Mouse (Mus musculus) limb, embryonic 12.5 days (tissue): Measurements from ENCODE around the gene Hsdl2. TPM values are rescaled to one million over a fixed set of nuclear protein-coding genes. Genes with fewer than 3 reads are reported as not detected.

Experiments
- ATAC-seq: fragments of 200-750 bp; cut with Nextera tagmentation; 2 replicates; pipeline ENCODE4 v1.8.0; 2017; ENCODE audit warnings: low read depth, moderate TSS enrichment; ENCODE audit not compliant: insufficient number of reproducible peaks, insufficient read depth, low FRiP score, low TSS enrichment
- H3K27ac ChIP-seq: fragments of 300-500 bp; sonication (generic); 2 replicates; pipeline ENCODE4 v1.5.1; 2016; ENCODE audit warnings: mild to moderate bottlenecking, moderate library complexity
- H3K27me3 ChIP-seq: fragments of 300-500 bp; sonication (generic); 2 replicates; pipeline ENCODE4 v1.6.1; 2016; ENCODE audit warnings: mild to moderate bottlenecking, moderate library complexity
- H3K36me3 ChIP-seq: fragments of 300-500 bp; sonication (generic); 2 replicates; pipeline ENCODE4 v1.6.1; 2016; ENCODE audit warnings: mild to moderate bottlenecking, moderate library complexity
- H3K4me1 ChIP-seq: fragments of 300-500 bp; sonication (generic); replicated peaks from 2 replicates; pipeline ENCODE4 v1.6.1; 2016
- H3K4me2 ChIP-seq: fragments of 300-500 bp; sonication (generic); 2 replicates; pipeline ENCODE4 v1.6.1; 2016; ENCODE audit warnings: mild to moderate bottlenecking, moderate library complexity
- H3K4me3 ChIP-seq: fragments of 300-500 bp; sonication (generic); replicated peaks from 2 replicates; pipeline ENCODE4 v1.5.1; 2016; ENCODE audit warnings: mild to moderate bottlenecking
- H3K9ac ChIP-seq: fragments of 300-500 bp; sonication (generic); replicated peaks from 2 replicates; pipeline ENCODE4 v1.6.1; 2016; ENCODE audit warnings: mild to moderate bottlenecking, moderate library complexity
- H3K9me3 ChIP-seq: fragments of 300-500 bp; sonication (generic); 2 replicates; pipeline ENCODE4 v1.6.1; 2016; ENCODE audit warnings: mild to moderate bottlenecking, moderate library complexity
- WGBS: fragments of 180-500 bp; shearing (Covaris S2); methylation state at CpG from one replicate; pipeline ENCODE4 v1.1.7; 2016; 5-methylcytosine and 5-hydroxymethylcytosine counted together
- polyA plus RNA-seq: library from polyadenylated mRNA; unstranded; fragments of >200 nt; fragmentation: Nextera tagmentation; extraction: Ambion mirVana; gene quantifications from 2 replicates; pipeline ENCODE4 v1.2.1, GENCODE M21; 2016

The Hsdl2 gene
- polyA plus RNA-seq, 1 experiment from 2014 or later, result 23.2 TPM

- no peak overlapping the region for H3K9ac ChIP-seq
- H3K36me3 ChIP-seq, result peaks cover 4% of the 10 kb centered on the region; the same call in 1 of the 2 replicates
- H3K4me3 ChIP-seq, result no peak overlapping the region
- no peak overlapping the region for H3K27ac ChIP-seq
- ATAC-seq, result no peak
- 67% methylated on average over 2 of the region's 2 CpGs for WGBS
- H3K4me1 ChIP-seq, result no peaks in the 10 kb centered on the region
- H3K4me2 ChIP-seq, result no peak overlapping the region
- no peaks in the 10 kb centered on the region for H3K27me3 ChIP-seq
- no peaks in the 10 kb centered on the region for H3K9me3 ChIP-seq
Measured at GRCm38 (mm10) chr4:59594614-59595013, 13.3 kb downstream of the Hsdl2 start.

- no peaks in the 10 kb centered on the region for H3K9me3 ChIP-seq
- no peak overlapping the region for H3K9ac ChIP-seq
- H3K36me3 ChIP-seq, result peaks cover 4% of the 10 kb centered on the region; the same call in 1 of the 2 replicates
- H3K27ac ChIP-seq, result no peak overlapping the region
- WGBS, result 95% methylated on average over 2 of the region's 2 CpGs
- no peak overlapping the region for H3K4me3 ChIP-seq
- ATAC-seq, result no peak
- no peaks in the 10 kb centered on the region for H3K27me3 ChIP-seq
- no peak overlapping the region for H3K4me2 ChIP-seq
- no peaks in the 10 kb centered on the region for H3K4me1 ChIP-seq
Measured at GRCm38 (mm10) chr4:59596556-59596955, 15.2 kb downstream of the Hsdl2 start.

- no peaks in the 10 kb centered on the region for H3K4me1 ChIP-seq
- no peaks in the 10 kb centered on the region for H3K27me3 ChIP-seq
- H3K27ac ChIP-seq, result no peak overlapping the region
- no peaks in the 10 kb centered on the region for H3K9me3 ChIP-seq
- H3K4me3 ChIP-seq, result no peak overlapping the region
- 88% methylated on average over 4 of the region's 4 CpGs for WGBS
- no peaks in the 10 kb centered on the region for H3K36me3 ChIP-seq
- no peak for ATAC-seq
- H3K4me2 ChIP-seq, result no peak overlapping the region
- no peak overlapping the region for H3K9ac ChIP-seq
Measured at GRCm38 (mm10) chr4:59602704-59603103, 21.3 kb downstream of the Hsdl2 start.

- no peak overlapping the region for H3K9ac ChIP-seq
- no peak overlapping the region for H3K27ac ChIP-seq
- H3K4me3 ChIP-seq, result no peak overlapping the region
- H3K4me2 ChIP-seq, result no peak overlapping the region
- ATAC-seq, result no peak
- no peaks in the 10 kb centered on the region for H3K4me1 ChIP-seq
- no peaks in the 10 kb centered on the region for H3K9me3 ChIP-seq
- no peaks in the 10 kb centered on the region for H3K27me3 ChIP-seq
- 80% methylated on average over 3 of the region's 3 CpGs for WGBS
- no peaks in the 10 kb centered on the region for H3K36me3 ChIP-seq
Measured at GRCm38 (mm10) chr4:59604892-59605291, 23.5 kb downstream of the Hsdl2 start.

- H3K4me1 ChIP-seq, result no peaks in the 10 kb centered on the region
- no peak overlapping the region for H3K4me2 ChIP-seq
- ATAC-seq, result no peak
- H3K27me3 ChIP-seq, result no peaks in the 10 kb centered on the region
- 95% methylated on average over 3 of the region's 3 CpGs for WGBS
- no peaks in the 10 kb centered on the region for H3K9me3 ChIP-seq
- no peak overlapping the region for H3K4me3 ChIP-seq
- peaks cover 2% of the 10 kb centered on the region; the same call in 1 of the 2 replicates for H3K36me3 ChIP-seq
- no peak overlapping the region for H3K9ac ChIP-seq
- no peak overlapping the region for H3K27ac ChIP-seq
Measured at GRCm38 (mm10) chr4:59605501-59605900, 24.1 kb downstream of the Hsdl2 start.

- H3K4me1 ChIP-seq, result no peaks in the 10 kb centered on the region
- WGBS, result 80% methylated on average over 3 of the region's 3 CpGs
- H3K4me2 ChIP-seq, result no peak overlapping the region
- H3K9me3 ChIP-seq, result no peaks in the 10 kb centered on the region
- H3K9ac ChIP-seq, result no peak overlapping the region
- no peak overlapping the region for H3K27ac ChIP-seq
- no peaks in the 10 kb centered on the region for H3K27me3 ChIP-seq
- peaks cover 3% of the 10 kb centered on the region; the same call in 1 of the 2 replicates for H3K36me3 ChIP-seq
- no peak overlapping the region for H3K4me3 ChIP-seq
- no peak for ATAC-seq
Measured at GRCm38 (mm10) chr4:59610411-59610810, 29.0 kb downstream of the Hsdl2 start.

- Histone ChIP-seq H3K4me1 (no peaks in the 10 kb centered on the region), H3K4me2 (no peak overlapping the region), H3K9ac (no peak overlapping the region), H3K27me3 (no peaks in the 10 kb centered on the region), H3K36me3 (peaks cover 3% of the 10 kb centered on the region; the same call in 1 of the 2 replicates), H3K4me3 (no peak overlapping the region), H3K27ac (no peak overlapping the region), H3K9me3 (no peaks in the 10 kb centered on the region)
- ATAC-seq, result no peak
- WGBS, result 42% methylated on average over 1 of the region's 1 CpGs
Measured at GRCm38 (mm10) chr4:59614986-59615385, 33.6 kb downstream of the Hsdl2 start.

- no peak overlapping the region for H3K4me2 ChIP-seq
- H3K27ac ChIP-seq, result no peak overlapping the region
- WGBS, result 86% methylated on average over 5 of the region's 5 CpGs
- ATAC-seq, result no peak
- H3K4me1 ChIP-seq, result no peaks in the 10 kb centered on the region
- no peaks in the 10 kb centered on the region for H3K27me3 ChIP-seq
- no peaks in the 10 kb centered on the region for H3K9me3 ChIP-seq
- no peak overlapping the region for H3K4me3 ChIP-seq
- H3K36me3 ChIP-seq, result no peaks in the 10 kb centered on the region
- H3K9ac ChIP-seq, result no peak overlapping the region
Measured at GRCm38 (mm10) chr4:59619611-59620245, 38.4 kb downstream of the Hsdl2 start.

- peak overlapping the region; percentile 66; the same call in 1 of the 2 replicates for H3K27ac ChIP-seq
- no peaks in the 10 kb centered on the region for H3K9me3 ChIP-seq
- H3K27me3 ChIP-seq, result no peaks in the 10 kb centered on the region
- peak; percentile 64; the same call in 1 of the 2 replicates for ATAC-seq
- H3K4me1 ChIP-seq, result peaks cover 15% of the 10 kb centered on the region
- peak overlapping the region; percentile 76 for H3K4me2 ChIP-seq
- 1% methylated on average over 18 of the region's 18 CpGs for WGBS
- no peaks in the 10 kb centered on the region for H3K36me3 ChIP-seq
- H3K4me3 ChIP-seq, result peak overlapping the region; percentile 95
- peak overlapping the region; percentile 86 for H3K9ac ChIP-seq
Measured at GRCm38 (mm10) chr4:59625676-59625997, 44.3 kb downstream of the Hsdl2 start.

GRCm38 (mm10) chr4:59625998-59626910, 44.9 kb downstream of the Hsdl2 start, which contains the start of gene E130308A19Rik:
TSS of gene E130308A19Rik (plus strand) at chr4:59626211.
- Histone ChIP-seq H3K27me3 (no peaks in the 10 kb centered on the region), H3K9ac (peak within 1 kb of the TSS; percentile 86), H3K36me3 (no peaks in the 10 kb centered on the region), H3K4me1 (peaks cover 15% of the 10 kb centered on the region), H3K27ac (peak within 1 kb of the TSS; percentile 86), H3K4me2 (peak within 1 kb of the TSS; percentile 76), H3K9me3 (no peaks in the 10 kb centered on the region), H3K4me3 (peak within 1 kb of the TSS; percentile 95)
- ATAC-seq, result peak; percentile 91
- under 1% methylated on average over 96 of the region's 120 CpGs for WGBS

- H3K4me3 ChIP-seq, result no peak overlapping the region
- H3K4me1 ChIP-seq, result peaks cover 15% of the 10 kb centered on the region
- H3K9ac ChIP-seq, result no peak overlapping the region
- H3K9me3 ChIP-seq, result no peaks in the 10 kb centered on the region
- no peak overlapping the region for H3K4me2 ChIP-seq
- H3K36me3 ChIP-seq, result no peaks in the 10 kb centered on the region
- H3K27ac ChIP-seq, result no peak overlapping the region
- 65% methylated on average over 4 of the region's 4 CpGs for WGBS
- no peak for ATAC-seq
- H3K27me3 ChIP-seq, result no peaks in the 10 kb centered on the region
Measured at GRCm38 (mm10) chr4:59628255-59628654, 46.9 kb downstream of the Hsdl2 start.
